Mouse (Mus musculus) kidney, postnatal 36 days (tissue): ENCODE measurements around the gene Nupr1.

Experiments used
- DNase-seq, 2 experiments: peaks; one replicate each; pipeline ENCODE4 v3.0.0; 2021 to 2022; ENCODE audit warnings: mixed read lengths in 2 of 2

The Nupr1 gene

DNA sequence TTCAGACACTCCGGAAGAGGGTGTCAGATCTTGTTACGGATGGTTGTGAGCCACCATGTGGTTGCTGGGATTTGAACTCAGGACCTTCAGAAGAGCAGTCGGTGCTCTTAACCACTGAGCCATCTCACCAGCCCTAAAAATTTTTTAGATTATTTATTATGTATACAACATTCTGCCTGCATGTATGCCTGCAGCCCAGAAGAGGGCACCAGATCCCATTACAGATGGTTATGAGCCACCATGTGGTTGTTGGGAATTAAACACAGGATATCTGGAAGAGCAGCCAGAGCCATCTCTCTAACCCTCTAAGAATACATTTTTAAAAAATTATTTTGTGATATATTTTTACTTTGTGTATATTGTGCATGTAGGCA is 12.6 kb upstream of the Nupr1 start:
- peak; percentile 47 to 65 for DNase-seq

- no peak for DNase-seq
Observed at GRCm38 (mm10) chr7:126642545-126643243, 12.0 kb upstream of the Nupr1 start.

DNA sequence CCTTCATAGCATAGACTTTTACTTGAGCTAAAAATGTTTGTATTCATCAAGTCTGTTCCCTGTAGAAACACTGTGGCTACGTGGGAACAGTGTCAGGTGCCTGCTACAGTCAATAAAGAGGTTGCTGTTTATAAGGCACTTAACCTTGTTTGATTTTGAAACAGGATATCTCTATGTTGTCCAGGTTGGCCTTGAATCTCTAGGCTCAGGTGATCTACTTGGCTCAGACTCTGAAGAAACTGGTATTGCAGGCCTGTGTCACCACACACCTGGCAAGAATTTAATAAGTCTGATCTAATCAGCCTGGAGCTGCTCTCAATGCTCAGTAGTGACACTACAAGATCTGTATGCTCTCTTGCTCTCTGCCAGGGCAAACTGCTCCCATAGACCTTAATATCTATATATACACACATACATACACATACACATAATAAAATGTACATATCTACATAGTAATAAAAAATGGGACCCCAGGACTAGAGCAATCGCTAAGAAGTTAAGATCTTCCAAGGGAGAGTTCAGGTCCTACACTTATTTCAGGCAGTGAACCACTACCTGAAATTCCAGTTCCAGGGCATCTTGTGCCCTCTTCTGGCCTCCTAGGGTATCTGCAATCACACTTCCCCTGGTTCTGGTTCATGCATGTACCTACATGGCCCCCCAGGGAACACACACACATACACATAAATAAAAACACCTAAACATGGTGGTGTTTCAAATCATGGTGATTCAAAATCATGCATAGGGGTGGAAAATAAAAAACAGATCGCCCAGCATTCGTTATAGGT is 6.3 kb upstream of the Nupr1 start:
- DNase-seq: peak; percentile 56 to 66

DNA sequence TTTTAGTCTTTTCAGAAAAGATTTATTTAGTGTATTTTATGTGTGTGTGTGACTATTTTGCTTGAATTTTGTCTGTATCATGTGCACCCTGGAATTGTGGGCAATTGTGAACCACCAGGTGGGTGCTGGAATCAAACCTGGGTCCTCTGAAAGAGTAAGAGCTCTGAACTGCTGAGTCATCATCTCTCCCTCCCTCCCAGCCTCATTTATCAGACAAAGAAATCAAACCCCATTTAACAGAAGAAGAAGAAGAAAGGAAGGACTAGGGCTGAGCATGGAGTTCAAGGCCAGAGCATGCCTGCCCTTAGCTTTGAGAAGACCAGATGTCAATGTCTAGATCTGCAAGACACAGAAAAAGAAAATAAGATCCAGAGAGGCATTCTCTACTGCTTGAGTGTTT is 4.7 kb upstream of the Nupr1 start:
- DNase-seq: no peak

DNA sequence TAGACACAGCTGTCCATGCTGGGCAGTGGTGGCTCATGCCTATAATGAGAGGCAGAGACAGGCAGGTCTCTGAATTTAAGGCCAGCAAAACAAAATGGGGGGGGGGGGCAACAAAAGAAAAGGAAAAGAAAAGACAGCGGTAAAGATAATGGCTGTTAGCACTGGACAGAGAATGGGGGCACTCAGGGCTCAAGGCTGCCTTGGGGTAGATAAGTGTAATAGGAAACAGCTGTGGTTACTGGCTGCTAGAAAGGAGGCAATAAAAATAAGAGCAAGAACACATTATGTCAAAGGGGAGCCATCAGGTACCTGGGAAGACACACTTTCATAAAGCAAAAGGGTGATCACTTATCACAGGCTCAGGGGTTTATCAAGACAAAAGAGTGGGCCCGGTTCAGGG is 1.8 kb upstream of the Nupr1 start:
- no peak for DNase-seq

- no peak for DNase-seq
Observed at GRCm38 (mm10) chr7:126629915-126630314, 746 bp downstream of the Nupr1 start.

DNA sequence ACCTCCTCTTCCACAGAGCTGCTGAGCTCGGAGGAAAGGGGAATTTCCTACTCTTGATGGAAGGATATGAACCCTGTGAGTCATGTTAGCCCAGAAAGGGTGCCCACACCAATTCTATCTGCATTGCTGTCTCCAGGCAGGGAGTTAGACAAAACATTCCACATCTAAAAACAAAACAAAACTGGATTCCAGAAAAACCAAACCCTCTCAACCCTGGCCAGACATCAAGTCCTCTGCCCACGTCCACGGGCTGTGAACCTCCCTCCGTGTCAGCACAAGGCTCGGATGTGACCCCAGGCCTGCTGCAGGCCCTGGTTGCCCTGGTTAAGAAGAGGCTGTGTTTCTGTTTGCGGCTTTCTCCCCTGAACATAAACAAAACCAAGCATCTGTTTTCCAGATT is 2.5 kb downstream of the Nupr1 start:
- DNase-seq: no peak

GRCm38 (mm10) chr7:126625807-126626600 is 4.7 kb downstream of the Nupr1 start:
- no peak for DNase-seq

GRCm38 (mm10) chr7:126625369-126625768 is 5.3 kb downstream of the Nupr1 start:
- DNase-seq: peak; percentile 75 to 85

DNA sequence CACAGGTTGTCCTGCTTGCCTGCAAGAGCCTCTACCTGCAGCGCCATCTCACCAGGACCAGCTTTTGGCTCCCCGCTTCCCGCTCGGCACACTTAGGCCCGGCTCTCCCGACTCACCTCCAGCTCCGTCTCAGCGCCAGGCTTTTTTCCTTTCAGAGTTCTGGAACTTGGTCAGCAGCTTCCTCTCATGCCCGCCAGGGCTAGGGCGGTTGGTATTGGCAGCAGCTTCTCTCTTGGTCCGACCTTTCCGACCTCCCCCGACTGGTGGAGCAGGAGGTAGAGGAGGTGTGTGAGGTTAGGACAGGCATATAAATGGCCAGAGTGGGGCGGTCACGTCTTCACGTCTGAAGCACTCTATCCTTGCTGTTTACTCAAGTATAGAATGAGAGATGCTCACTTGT is 5.9 kb downstream of the Nupr1 start:
- DNase-seq: peak in 1 of 2 experiments; percentile 22

DNA sequence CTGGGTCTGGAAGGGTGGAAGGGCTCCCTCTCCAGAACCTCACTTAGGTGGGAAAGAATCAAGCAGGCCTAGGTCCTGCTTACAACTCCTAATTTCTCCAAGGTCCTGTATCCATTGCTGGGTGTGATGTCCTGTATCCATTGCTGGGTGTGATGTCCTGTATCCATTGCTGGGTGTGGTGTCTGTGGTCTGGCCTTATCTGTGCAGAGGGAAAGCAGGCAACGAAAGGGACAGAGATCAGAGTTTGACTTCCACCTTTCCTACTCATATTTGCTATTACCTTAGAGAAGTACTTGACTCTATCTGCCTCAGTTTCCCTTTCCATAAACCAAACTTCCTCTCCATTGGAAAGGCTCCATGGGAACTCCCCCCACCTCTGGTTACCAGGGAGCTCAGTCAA is 7.3 kb downstream of the Nupr1 start:
- no peak for DNase-seq

GRCm38 (mm10) chr7:126621452-126622359 is 9.0 kb downstream of the Nupr1 start:
- DNase-seq: peak in 1 of 2 experiments; percentile 23

DNA sequence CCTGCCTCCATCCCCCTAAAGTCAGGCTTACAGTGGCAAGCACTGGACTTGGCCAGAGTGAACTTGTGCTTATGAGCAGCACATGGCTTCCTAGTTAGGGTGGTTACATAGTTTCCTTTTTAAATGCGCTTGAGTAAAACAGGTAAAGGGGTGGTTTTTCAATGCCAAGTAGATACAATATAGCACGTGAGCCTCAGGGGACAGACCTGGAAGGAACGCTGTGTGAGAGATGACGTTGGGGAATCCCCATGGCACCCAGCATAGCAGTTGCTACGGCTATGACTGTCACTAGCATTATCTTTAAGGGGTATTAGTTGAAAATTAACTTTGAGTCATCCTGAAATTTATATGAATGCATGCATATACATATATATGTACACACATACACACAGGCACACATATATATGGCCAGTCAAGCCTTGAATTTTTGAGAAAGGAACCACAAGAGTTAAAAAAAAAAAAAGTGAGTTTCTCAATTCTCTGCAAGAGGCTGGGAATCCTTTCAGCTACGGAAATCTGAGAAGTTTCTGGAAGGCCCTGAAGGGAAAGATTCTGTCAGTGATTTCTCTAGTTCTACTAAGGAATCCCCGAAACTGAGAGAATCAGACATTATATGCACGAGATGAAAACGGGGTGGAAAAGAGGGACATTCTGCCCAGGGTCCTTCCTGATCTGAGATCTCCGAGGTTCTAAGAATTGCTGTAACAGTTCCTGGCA is 10.9 kb downstream of the Nupr1 start:
- no peak for DNase-seq

DNA sequence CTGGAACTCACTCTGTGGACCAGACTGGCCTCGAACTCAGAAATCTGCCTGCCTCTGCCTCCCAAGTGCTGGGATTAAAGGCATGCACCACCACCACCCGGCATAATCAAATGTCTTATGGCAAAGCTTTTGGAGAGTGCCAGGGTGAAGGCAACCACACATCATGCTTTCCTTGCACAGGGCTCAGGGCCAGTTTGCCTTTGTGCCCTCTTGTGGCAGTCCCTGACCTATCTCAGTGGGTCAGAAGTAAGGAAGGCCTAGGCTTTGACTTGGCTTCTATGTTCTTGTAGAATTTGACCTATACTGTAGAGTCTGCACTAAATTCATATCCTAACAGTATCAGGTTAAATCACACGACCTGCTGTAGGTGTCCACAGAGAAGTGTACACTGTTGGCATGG is 14.0 kb downstream of the Nupr1 start:
- peak in 1 of 2 experiments; percentile 28 for DNase-seq

DNA sequence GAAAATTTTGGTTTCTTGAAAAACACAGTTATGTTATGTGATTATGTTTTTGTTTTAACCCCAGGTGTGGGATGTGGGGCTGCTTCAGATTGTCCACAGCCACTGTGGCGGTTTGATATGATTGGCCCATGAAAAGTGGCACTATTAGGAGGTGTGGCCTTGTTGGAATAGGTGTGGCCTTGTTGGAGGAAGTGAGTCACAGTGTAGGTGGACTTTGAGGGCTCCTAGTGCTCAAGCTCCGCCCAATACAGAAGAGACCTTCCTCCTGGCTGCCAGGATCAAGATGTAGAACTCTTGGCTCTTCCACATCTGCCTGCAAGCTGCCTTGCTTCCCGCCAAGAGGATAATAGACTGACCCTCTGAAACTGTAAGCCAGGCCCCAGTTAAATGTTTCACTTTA is 17.9 kb downstream of the Nupr1 start:
- no peak for DNase-seq

DNA sequence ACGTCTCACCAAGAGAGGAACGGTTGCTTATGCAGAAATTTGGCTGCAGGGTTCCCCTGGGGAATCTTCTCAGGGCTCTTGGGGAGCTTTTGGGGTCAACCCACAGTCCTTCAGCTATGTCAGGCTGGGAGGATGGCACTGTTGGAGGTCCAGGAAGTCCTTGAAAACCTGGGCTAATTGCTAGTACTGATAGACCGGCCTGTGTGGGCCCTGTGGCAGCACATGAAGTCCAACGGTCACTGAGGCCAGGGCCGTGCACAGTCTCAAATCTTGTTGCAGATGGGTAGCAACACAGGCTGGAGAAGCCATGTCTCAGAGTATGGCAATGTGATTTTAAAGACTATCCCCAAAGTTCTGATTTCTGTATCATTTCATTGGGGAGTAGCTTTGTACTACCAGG is 22.9 kb downstream of the Nupr1 start:
- DNase-seq: no peak

GRCm38 (mm10) chr7:126607064-126607463 is 23.6 kb downstream of the Nupr1 start:
- DNase-seq: peak in 1 of 2 experiments; percentile 30

- no peak for DNase-seq
Observed at GRCm38 (mm10) chr7:126606611-126607010, 24.1 kb downstream of the Nupr1 start.

- DNase-seq: no peak
Observed at GRCm38 (mm10) chr7:126602650-126603049, 28.0 kb downstream of the Nupr1 start.

GRCm38 (mm10) chr7:126601896-126602295 is 28.8 kb downstream of the Nupr1 start:
- DNase-seq: no peak

GRCm38 (mm10) chr7:126598919-126599318 is 31.7 kb downstream of the Nupr1 start:
- DNase-seq: no peak

GRCm38 (mm10) chr7:126596414-126596813 is 34.2 kb downstream of the Nupr1 start:
- DNase-seq: no peak
